Mouse (Mus musculus): ENCODE results near the gene Cmtm2b. TPM values are rescaled to one million over a fixed set of nuclear protein-coding genes. Genes with fewer than 3 reads are reported as not detected.

Cmtm2b gene
- polyA plus RNA-seq, 1 experiment from 2014 or later = not detected

DNA sequence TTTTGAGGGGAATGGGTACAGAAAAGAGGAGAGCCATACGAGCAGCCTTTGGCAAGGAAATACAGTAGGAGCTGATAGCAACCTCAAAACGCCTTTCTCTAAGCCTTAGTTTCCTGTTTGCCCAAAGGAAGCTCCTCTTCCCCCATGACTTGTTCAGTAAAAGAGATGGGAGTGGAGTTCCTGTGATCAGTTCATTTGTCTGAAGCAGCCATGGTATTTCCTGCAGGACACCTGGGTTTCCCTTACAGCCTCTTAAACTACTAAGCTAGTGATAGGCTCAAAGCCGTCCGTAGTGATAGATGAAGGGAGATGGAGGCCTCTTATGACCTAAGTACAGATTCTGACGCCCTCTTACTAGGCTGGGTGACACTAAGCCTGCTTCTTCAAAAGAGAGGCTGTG, 20.4 kb downstream of the Cmtm2b start:
- H3K4me2 ChIP-seq = no peak overlapping the region
- WGBS = 75% methylated on average over 5 of the region's 5 CpGs
- ATAC-seq (ENCODE audit: insufficient number of reproducible peaks, insufficient read depth, low FRiP score, low TSS enrichment, low read depth) = no peak
- H3K27ac ChIP-seq = no peak overlapping the region
- H3K36me3 ChIP-seq = peaks cover 25% of the 10 kb centered on the region; the same call in 1 of the 2 replicates
- H3K9me3 ChIP-seq = no peaks in the 10 kb centered on the region
- peaks cover 7% of the 10 kb centered on the region; the same call in 1 of the 2 replicates for H3K4me1 ChIP-seq (replicated peaks)
- H3K4me3 ChIP-seq (replicated peaks) = no peak overlapping the region
- H3K9ac ChIP-seq (replicated peaks) = no peak overlapping the region
- H3K27me3 ChIP-seq = peaks cover 5% of the 10 kb centered on the region; the same call in 1 of the 2 replicates

DNA sequence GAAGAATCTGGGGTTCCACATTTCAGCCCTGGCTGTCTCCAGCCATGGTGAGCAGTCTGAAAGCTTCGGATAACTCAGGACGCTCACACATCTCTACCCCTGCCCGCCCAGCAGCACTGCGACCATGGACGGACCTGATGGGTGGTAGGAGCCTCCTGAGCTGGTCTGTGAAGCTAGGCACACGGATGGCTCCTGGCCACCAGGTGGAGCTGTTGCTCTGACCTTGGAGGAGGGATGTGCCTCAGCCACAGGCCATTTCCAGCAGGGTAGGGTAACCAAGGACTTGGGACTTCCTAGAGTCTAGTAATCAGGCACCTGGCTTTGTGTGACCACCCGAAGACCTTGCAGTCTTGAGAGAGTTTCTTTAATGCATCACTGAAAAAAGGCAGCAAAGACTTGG, 21.9 kb downstream of the Cmtm2b start:
- H3K4me3 ChIP-seq (replicated peaks) = no peak overlapping the region
- WGBS = 6% methylated on average over 7 of the region's 7 CpGs
- H3K27ac ChIP-seq = no peak overlapping the region
- H3K36me3 ChIP-seq = peaks cover 35% of the 10 kb centered on the region
- no peak overlapping the region for H3K9ac ChIP-seq (replicated peaks)
- H3K9me3 ChIP-seq = no peaks in the 10 kb centered on the region
- H3K4me2 ChIP-seq = no peak overlapping the region
- H3K4me1 ChIP-seq (replicated peaks) = peaks cover 7% of the 10 kb centered on the region; the same call in 1 of the 2 replicates
- peaks cover 5% of the 10 kb centered on the region; the same call in 1 of the 2 replicates for H3K27me3 ChIP-seq
- peak; percentile 26; the same call in 1 of the 2 replicates for ATAC-seq (ENCODE audit: insufficient number of reproducible peaks, insufficient read depth, low FRiP score, low TSS enrichment, low read depth)

DNA sequence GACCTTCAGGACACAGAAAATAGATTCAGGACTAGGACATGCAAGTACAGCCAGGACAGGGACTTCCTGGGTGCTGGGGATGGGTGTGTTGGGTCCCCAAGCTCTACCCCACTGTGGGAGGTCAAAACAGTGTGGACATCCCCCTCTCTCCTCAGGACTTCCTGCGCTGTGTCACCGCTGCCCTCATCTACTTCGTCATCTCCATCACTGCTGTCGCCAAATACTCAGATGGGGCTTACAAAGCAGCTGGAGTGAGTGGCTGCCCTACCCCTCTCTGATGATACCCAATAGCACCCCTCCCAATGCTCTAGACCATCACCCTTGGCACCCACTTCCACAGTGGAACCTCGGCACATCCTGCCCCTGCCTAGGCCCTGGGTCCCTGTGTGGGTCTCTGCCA, 22.6 kb downstream of the Cmtm2b start:
- no peaks in the 10 kb centered on the region for H3K9me3 ChIP-seq
- H3K4me2 ChIP-seq = no peak overlapping the region
- H3K27ac ChIP-seq = no peak overlapping the region
- no peak overlapping the region for H3K9ac ChIP-seq (replicated peaks)
- H3K27me3 ChIP-seq = no peaks in the 10 kb centered on the region
- 92% methylated on average over 5 of the region's 5 CpGs for WGBS
- no peak for ATAC-seq (ENCODE audit: insufficient number of reproducible peaks, insufficient read depth, low FRiP score, low TSS enrichment, low read depth)
- H3K4me1 ChIP-seq (replicated peaks) = peaks cover 7% of the 10 kb centered on the region; the same call in 1 of the 2 replicates
- H3K4me3 ChIP-seq (replicated peaks) = no peak overlapping the region
- H3K36me3 ChIP-seq = peaks cover 35% of the 10 kb centered on the region

DNA sequence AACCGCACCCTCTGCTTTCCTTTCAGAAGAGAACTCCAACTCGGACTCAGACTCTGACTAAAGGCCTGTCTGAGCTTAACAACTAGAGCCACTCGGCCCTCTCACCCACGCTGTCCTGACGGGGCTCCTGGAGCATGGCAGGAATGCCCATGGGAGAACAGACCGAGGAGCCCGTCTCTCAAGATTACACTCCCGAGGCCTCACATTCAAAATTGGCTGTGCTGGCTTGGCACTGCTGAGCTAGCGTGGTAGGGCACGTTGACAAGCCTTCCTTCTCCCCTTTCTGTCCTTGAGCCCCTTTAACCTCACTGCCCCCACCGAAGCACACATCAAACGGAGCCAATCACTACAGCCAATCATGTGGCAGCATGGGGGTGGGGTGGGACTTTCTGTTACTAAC, 24.7 kb downstream of the Cmtm2b start:
- ATAC-seq (ENCODE audit: insufficient number of reproducible peaks, insufficient read depth, low FRiP score, low TSS enrichment, low read depth) = no peak
- Histone ChIP-seq H3K4me3 (replicated peaks) (no peak overlapping the region), H3K9me3 (no peaks in the 10 kb centered on the region), H3K4me2 (no peak overlapping the region), H3K27ac (no peak overlapping the region), H3K9ac (replicated peaks) (0 out of 2 replicates have a peak overlapping the region, but pooled peaks have one; percentile 3), H3K36me3 (peaks cover 45% of the 10 kb centered on the region), H3K27me3 (no peaks in the 10 kb centered on the region), H3K4me1 (replicated peaks) (peaks cover 2% of the 10 kb centered on the region; the same call in 1 of the 2 replicates)
- 51% methylated on average over 12 of the region's 12 CpGs for WGBS

DNA sequence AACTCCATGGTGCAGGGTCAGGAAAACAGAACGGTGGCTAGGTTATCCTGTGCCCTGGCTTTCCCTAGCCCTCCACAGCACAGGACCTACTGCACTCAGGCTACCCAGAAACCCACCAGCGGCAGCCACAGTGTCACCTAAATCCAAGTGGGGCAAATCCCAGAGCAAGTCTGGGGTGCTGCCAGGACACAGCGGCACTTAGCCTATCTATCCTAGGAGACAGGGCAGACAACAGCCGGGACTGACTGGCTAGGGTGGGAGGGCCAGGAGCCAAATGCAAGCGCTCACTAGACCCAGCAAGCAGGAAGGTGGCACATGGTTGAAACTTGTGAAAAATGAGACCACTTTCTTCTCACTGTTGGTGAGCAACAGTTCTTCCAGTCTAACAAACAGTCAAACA, 26.9 kb downstream of the Cmtm2b start:
- peaks cover 65% of the 10 kb centered on the region for H3K36me3 ChIP-seq
- WGBS = 89% methylated on average over 5 of the region's 5 CpGs
- no peak overlapping the region for H3K9ac ChIP-seq (replicated peaks)
- no peaks in the 10 kb centered on the region for H3K27me3 ChIP-seq
- no peak overlapping the region for H3K4me3 ChIP-seq (replicated peaks)
- no peak overlapping the region for H3K27ac ChIP-seq
- ATAC-seq (ENCODE audit: insufficient number of reproducible peaks, insufficient read depth, low FRiP score, low TSS enrichment, low read depth) = no peak
- no peaks in the 10 kb centered on the region for H3K9me3 ChIP-seq
- no peak overlapping the region for H3K4me2 ChIP-seq
- no peaks in the 10 kb centered on the region for H3K4me1 ChIP-seq (replicated peaks)

DNA sequence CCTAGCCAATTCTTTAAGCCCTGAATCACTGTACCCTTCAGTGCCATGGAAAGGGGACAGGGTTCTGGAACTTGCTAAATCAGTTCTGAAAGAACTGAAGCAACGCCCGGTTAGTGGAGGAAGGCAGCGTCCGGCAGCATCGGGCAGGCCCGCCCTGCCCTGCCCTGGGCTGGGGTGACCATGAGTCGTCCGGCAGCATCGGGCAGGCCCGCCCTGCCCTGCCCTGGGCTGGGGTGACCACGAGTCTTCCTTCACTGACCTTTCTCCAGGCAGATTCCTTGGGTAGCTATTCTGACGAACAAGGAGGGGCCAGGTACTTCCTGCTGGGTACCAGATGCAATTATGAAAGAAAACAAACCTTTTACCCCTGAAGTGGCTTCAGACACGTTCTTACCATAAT, 28.0 kb downstream of the Cmtm2b start:
- 87% methylated on average over 13 of the region's 13 CpGs for WGBS
- Histone ChIP-seq H3K36me3 (peaks cover 75% of the 10 kb centered on the region), H3K9me3 (no peaks in the 10 kb centered on the region)

DNA sequence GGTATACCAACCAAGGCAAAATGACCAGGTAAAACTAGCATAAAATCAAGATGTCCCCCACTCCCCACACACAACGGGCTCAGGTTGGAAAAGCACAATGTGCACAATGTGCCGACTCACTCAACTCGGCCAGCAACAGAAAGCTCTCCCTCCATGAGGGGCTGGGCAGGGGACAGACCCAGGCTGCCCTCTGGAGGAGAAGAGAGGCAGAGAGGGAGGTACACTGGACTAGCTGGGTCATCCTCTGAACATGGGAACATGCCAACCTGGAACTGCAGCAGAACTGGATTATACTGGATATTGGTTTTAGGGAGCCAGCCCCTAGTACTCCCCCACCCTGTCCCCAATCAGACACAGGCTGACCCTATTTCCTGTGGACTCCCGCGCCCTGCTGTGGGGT, 31.2 kb downstream of the Cmtm2b start:
- 61% methylated on average over 5 of the region's 5 CpGs for WGBS
- peaks cover 66% of the 10 kb centered on the region for H3K36me3 ChIP-seq

More for the DNA sequence above, 28.0 kb downstream of the Cmtm2b start:
- no peaks in the 10 kb centered on the region for H3K4me1 ChIP-seq (replicated peaks)
- no peak overlapping the region for H3K9ac ChIP-seq (replicated peaks)
- H3K27me3 ChIP-seq = no peaks in the 10 kb centered on the region
- no peak overlapping the region for H3K4me2 ChIP-seq
- H3K27ac ChIP-seq = no peak overlapping the region
- no peak for ATAC-seq (ENCODE audit: insufficient number of reproducible peaks, insufficient read depth, low FRiP score, low TSS enrichment, low read depth)
- no peak overlapping the region for H3K4me3 ChIP-seq (replicated peaks)

DNA sequence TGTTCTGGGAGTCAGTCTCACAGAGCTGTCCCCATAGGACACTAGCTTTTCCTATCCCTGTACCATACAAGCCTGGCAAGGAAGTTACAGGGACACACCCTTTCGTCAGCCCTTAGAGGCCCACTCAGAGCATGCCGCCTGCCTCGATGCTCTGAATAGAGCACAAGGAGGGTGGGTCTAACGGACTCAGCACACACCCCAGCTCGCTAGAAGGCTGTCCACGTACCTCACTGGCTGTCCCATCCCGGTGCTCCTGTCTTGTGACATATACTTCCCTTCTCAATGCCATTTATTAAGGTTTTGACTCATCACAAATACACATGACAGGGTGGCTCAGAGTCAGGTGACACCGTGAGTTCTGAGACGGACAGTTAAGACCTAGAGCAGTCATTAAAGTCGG, 32.5 kb downstream of the Cmtm2b start:
- Histone ChIP-seq H3K4me2 (no peak overlapping the region), H3K36me3 (peaks cover 62% of the 10 kb centered on the region), H3K4me3 (replicated peaks) (no peak overlapping the region), H3K9ac (replicated peaks) (no peak overlapping the region), H3K27me3 (no peaks in the 10 kb centered on the region), H3K4me1 (replicated peaks) (no peaks in the 10 kb centered on the region), H3K27ac (no peak overlapping the region), H3K9me3 (no peaks in the 10 kb centered on the region)
- WGBS = 96% methylated on average over 10 of the region's 10 CpGs
- ATAC-seq (ENCODE audit: insufficient number of reproducible peaks, insufficient read depth, low FRiP score, low TSS enrichment, low read depth) = no peak

More for the DNA sequence above, 31.2 kb downstream of the Cmtm2b start:
- Histone ChIP-seq H3K4me1 (replicated peaks) (no peaks in the 10 kb centered on the region), H3K27me3 (no peaks in the 10 kb centered on the region), H3K9me3 (no peaks in the 10 kb centered on the region), H3K4me3 (replicated peaks) (no peak overlapping the region), H3K9ac (replicated peaks) (no peak overlapping the region), H3K4me2 (no peak overlapping the region), H3K27ac (no peak overlapping the region)
- ATAC-seq (ENCODE audit: insufficient number of reproducible peaks, insufficient read depth, low FRiP score, low TSS enrichment, low read depth) = no peak

DNA sequence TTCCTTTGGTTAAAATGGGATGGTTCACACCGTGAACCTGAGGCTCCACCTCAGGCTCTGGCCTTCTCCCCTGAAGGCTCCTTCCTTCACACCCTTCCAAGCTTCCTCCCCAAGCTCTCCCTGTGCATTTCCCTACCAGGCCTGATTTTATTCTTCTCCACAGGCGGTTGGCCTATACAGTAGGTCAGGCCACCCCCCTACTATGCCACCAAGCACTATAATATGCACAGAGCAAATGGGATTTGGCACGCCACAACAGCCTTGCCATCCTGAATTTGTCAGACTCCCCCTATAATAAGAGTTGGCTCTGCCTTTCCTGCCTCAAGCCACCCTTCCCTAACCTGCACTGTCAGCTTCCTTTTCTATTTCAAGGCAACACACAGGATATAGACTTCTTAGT, 36.6 kb downstream of the Cmtm2b start:
- H3K27me3 ChIP-seq = no peaks in the 10 kb centered on the region
- no peak for ATAC-seq (ENCODE audit: insufficient number of reproducible peaks, insufficient read depth, low FRiP score, low TSS enrichment, low read depth)
- H3K4me1 ChIP-seq (replicated peaks) = no peaks in the 10 kb centered on the region
- no peak overlapping the region for H3K27ac ChIP-seq
- no peak overlapping the region for H3K9ac ChIP-seq (replicated peaks)
- H3K4me3 ChIP-seq (replicated peaks) = no peak overlapping the region
- no peaks in the 10 kb centered on the region for H3K9me3 ChIP-seq
- 91% methylated on average over 3 of the region's 3 CpGs for WGBS
- H3K36me3 ChIP-seq = peaks cover 34% of the 10 kb centered on the region
- H3K4me2 ChIP-seq = no peak overlapping the region

DNA sequence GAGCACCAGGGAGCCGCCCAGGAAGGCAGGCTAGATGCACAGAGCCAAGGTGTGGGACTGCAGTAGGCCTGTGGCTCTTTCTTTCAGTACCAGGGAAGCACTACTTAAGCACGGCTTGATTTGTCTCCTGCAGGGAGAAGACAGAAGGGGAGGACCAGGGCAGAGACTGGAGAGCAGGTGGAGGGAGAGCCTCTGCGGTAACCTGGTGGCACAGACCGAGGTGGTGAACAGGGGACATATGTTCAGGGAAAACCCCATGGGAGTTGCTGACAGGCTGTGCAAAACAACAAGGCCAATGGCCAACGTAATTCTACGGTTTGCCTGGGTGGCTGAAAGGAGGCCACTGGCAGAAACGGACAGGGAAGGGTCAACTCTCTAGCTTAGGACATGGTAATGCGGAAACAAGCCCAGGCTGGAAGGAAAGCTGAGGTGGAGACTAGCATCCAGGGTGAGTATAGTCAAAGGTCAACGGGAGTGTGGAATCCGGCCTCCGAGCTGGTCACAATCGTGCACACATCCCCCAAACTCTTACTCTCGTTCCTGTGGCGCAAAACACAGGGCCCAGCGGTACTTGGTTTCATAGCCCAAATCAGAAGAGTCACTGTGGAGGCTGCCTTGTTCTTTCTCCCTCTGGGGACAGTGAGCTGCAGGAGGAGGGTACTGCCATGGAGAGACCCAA, 37.9 kb downstream of the Cmtm2b start:
- Histone ChIP-seq H3K9ac (replicated peaks) (no peak overlapping the region), H3K36me3 (peaks cover 22% of the 10 kb centered on the region), H3K27me3 (no peaks in the 10 kb centered on the region), H3K4me3 (replicated peaks) (no peak overlapping the region), H3K27ac (no peak overlapping the region), H3K9me3 (no peaks in the 10 kb centered on the region), H3K4me2 (no peak overlapping the region), H3K4me1 (replicated peaks) (no peaks in the 10 kb centered on the region)
- ATAC-seq (ENCODE audit: insufficient number of reproducible peaks, insufficient read depth, low FRiP score, low TSS enrichment, low read depth) = no peak
- WGBS = 78% methylated on average over 15 of the region's 15 CpGs

DNA sequence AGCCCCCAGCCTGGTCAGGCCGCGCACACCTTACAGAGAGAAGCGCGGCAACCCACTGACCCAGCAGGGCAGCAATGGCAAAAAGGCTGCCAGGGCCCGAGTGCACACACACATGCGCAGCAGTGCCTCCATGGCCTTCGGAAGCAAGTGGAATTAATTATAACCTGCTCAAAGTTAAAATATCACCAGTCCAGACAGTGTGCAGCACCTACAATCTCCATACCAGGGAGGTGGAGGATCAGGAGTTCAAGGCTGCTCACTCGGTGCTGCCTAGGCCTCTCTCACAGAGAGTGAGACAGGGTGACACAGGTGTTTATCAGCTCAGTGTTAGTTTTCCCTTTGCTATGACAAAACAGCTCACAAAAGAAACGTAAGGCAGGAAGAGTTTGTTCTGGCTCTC, 43.7 kb downstream of the Cmtm2b start:
- H3K27me3 ChIP-seq = no peaks in the 10 kb centered on the region
- H3K9ac ChIP-seq (replicated peaks) = no peak overlapping the region
- ATAC-seq (ENCODE audit: insufficient number of reproducible peaks, insufficient read depth, low FRiP score, low TSS enrichment, low read depth) = no peak
- H3K4me2 ChIP-seq = no peak overlapping the region
- WGBS = 82% methylated on average over 9 of the region's 9 CpGs
- peaks cover 9% of the 10 kb centered on the region; the same call in 1 of the 2 replicates for H3K4me1 ChIP-seq (replicated peaks)
- H3K9me3 ChIP-seq = no peaks in the 10 kb centered on the region
- H3K36me3 ChIP-seq = no peaks in the 10 kb centered on the region
- H3K27ac ChIP-seq = no peak overlapping the region
- H3K4me3 ChIP-seq (replicated peaks) = no peak overlapping the region

DNA sequence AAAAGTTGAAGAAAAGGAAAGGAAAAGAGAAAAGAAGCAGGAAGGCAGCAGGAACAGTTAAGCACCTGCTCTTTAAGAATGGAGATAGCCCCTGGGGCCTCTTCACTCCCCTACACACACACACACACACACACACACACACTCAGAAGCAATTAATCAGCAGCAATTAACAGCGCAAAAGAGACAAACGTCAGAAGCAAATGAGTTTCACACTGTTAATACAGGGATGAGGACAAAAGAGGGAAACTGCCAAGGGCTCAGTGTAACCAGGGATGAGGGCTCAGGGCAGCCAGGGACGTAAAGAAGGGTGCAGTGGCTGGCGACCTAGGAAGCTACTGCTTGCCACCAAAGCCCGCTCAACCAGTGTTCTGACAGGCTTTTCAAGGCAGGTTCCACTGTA, 45.4 kb downstream of the Cmtm2b start:
- Histone ChIP-seq H3K4me3 (replicated peaks) (no peak overlapping the region), H3K36me3 (0 out of 2 replicates have a peak, but pooled peaks cover 5% of the 10 kb centered on the region), H3K9me3 (no peaks in the 10 kb centered on the region), H3K9ac (replicated peaks) (no peak overlapping the region), H3K4me1 (replicated peaks) (peaks cover 9% of the 10 kb centered on the region; the same call in 1 of the 2 replicates), H3K27me3 (no peaks in the 10 kb centered on the region), H3K27ac (no peak overlapping the region), H3K4me2 (no peak overlapping the region)
- 66% methylated on average over 5 of the region's 5 CpGs for WGBS
- no peak for ATAC-seq (ENCODE audit: insufficient number of reproducible peaks, insufficient read depth, low FRiP score, low TSS enrichment, low read depth)
